Mouse (Mus musculus): ENCODE results near the gene Glipr1l3.
A peak's percentile ranks its signal among the peaks of the same experiment; 100 is the strongest.
"Not testable (repeated sequence)": the region's sequence is repeated elsewhere in the genome, so short reads cannot be mapped to it uniquely, and the experiment has no call there.

Glipr1l3 gene

GRCm38 (mm10) chr10:112159882-112160560 is at the start of gene Glipr1l3:
Glipr1l3 (minus strand) TSS chr10:112160327.
- DNase-seq (ENCODE audit: low spot score in 2 of 2): peak; percentile 8 to 72

- DNase-seq (ENCODE audit: low spot score in 2 of 2): no peak
These were observed 43.3 kb upstream of the Glipr1l3 start for GRCm38 (mm10) chr10:112203463-112203862.

GRCm38 (mm10) chr10:112193919-112194318 is 33.8 kb upstream of the Glipr1l3 start:
- DNase-seq (ENCODE audit: low spot score in 2 of 2): not testable (repeated sequence)

DNA sequence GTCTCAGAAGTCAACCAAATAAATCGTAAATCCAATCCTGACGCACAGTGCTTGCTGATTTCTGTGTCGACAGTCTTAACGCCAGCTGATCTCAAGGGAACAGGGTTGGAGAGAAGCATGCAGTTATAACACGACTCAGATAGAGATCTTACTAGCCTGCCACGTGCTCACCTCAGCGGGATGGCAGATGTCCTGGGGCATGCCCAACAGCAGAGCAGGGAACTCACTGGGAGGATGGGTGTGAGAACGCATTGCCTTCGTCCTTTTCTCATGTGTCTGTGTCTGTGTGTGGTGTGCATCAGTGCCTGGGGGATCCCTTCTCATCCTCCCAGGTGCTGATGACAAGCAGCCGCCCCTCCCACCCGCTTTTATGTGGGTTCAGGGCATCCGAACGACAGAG is 16.9 kb upstream of the Glipr1l3 start:
- DNase-seq (ENCODE audit: low spot score in 2 of 2): not testable (repeated sequence)

DNA sequence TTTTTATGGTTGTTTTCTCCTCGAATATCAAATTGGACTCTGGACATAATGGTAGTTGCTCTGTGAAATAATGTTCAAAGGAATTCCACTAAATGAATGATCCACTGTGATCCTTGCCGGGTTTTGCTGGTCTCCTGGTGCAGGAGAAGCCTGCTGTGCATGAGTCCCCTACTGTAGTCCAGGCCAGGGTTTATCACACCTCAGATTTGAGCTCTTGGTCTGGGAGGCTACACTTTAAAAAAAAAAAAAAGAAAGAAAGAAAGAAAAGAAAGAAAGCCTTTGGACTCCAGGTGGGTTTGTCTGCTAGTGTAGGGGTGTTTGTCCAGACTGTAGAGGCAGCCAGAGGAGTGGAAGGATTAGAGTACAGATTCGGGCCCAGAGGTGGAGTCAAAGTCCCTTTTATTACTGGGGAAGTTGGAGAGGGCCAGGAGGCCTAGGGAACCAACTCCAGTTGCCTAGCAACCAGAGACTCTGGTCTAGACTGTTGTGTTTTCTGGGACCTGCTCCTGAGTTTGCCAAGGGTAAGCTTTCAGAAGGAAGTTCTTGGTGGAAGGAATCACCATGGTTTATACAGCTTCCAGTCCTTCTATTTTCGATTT is 3.1 kb upstream of the Glipr1l3 start, which contains the start of gene Caps2:
Caps2 (plus strand) TSS at position 454 of the 599 bp plus-strand sequence.
- DNase-seq (ENCODE audit: low spot score in 2 of 2): no peak

DNA sequence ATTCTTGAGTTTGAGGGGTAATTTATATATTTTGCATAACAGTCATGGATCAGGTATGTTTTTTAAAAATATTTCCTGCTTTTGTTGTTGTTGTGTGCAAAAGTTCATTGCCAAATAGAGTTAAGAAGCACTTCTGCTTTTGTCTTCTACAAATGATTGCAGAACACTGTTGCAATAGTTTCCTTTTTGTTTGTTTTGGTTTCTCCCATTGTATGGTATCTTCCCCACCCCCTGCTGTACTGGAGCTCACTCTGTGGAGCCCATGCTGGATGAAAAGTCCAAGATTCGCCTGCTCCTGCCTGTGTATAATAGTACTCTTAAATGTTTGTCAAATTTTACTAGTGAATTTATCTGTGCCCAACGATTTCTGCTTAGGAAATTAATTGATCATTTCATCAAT is 20.3 kb downstream of the Glipr1l3 start:
- DNase-seq (ENCODE audit: low spot score in 2 of 2): no peak

DNA sequence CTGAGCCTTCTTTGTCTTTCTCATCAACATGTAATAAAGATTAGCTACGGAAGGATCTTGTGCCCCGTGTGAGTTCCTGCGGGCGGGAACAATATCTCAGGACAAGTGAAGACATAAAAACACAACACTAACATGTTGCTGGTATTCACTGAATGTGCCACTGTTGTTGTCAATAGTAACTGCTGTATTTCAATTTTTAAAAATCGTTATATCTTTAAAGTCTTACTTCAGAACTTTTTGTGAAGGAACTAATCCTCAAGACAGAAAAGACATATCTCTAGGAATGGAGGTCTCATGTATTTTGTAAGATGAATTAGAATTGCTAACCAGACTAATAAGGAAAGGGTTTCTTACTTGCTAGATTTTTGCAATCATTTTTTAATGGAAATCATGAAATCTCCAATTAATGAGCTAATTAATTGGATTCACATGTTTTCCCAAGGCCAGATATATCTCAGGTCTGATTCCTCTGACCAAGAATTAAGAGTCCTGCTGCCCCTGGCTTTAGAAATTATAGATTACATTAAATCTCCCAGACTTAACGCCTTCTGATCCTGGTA is 21.2 kb downstream of the Glipr1l3 start:
- DNase-seq (ENCODE audit: low spot score in 2 of 2): no peak

DNA sequence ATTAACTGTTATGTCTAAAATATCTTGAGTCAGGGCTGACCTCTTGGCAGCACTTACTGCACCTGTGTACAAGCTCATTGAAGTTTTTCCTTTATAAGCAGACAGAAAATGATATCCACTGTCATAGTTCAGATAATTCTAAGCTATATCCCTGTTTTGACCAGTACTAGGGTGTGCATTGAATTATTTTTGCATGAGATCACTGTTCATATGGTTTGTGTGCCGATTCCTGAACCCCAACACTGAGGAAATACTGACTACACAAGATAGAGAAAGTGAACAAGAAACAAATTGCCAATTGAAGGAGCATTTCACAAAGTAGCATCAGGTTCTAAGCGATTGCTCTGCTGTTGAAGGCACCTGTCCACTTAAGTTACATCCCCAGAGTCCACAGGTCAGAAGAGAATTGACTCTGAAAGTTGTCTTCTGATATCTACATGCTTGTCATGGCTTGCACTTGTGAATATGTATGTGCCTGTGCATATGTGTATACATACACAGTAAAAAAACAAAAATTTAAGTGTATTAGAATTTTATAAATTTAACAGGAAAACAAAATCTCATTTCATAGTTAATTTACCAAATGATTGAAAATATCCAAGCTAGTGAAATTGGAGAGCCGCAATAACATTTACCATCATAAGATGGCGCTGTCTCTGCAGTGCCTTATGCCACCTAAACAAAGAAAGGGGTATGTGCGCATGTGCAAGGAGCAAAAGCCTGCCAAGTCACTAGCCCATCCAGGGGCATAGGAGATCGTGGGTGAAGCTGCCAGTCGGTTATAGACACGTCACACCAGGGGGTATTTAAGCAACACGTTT is 21.9 kb downstream of the Glipr1l3 start:
- peak in 1 of 2 experiments; percentile 21 for DNase-seq (ENCODE audit: low spot score in 2 of 2)

- no peak for DNase-seq (ENCODE audit: low spot score in 2 of 2)
These were observed 27.9 kb downstream of the Glipr1l3 start for GRCm38 (mm10) chr10:112132194-112132593.

DNA sequence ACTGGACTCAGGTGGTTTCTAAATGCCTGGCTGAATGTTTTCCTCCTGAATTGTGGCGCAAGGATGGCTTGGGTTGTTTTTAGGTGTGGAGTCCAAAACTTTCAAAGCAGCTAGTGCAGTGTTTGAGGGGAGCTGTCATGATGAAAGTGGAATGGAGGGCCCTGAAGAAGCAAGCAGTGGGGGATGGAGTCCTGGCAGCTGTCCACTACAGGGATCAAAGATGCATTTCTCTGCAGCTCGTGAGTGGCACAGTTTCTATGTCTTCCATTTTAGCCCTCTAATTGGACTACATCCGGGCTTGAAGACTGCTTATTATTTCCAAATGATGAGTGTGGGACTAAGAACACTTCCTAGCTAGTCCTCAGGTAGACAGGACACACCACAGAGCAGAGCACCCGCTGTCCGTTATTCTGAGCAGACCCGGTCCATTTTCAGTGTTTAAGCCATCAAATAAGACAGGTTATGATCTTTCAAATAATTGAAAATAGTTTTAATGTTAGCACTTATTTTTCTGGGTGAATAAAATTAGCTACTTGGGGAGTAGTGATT is 32.4 kb downstream of the Glipr1l3 start:
- DNase-seq (ENCODE audit: low spot score in 2 of 2): not testable (repeated sequence)

DNA sequence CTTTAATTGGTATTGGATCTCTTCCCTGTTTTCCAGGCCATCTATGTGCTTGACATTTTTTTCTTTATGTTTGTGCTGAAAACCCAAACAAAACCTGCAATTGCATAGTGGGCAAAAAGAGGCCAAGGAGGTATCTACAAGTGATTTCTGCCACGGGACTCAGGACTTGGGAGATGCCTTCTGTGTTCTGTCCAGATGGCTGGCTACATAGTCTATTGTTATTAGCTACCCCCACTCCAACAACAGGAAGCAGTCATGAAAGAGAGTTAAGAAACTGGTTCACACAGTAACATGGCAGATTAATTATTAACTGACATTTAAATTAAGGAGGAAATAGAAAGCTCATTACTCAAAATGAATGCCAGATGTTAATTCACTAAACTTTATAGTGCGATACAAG is 35.0 kb downstream of the Glipr1l3 start:
- DNase-seq (ENCODE audit: low spot score in 2 of 2): not testable (repeated sequence)

- no peak for DNase-seq (ENCODE audit: low spot score in 2 of 2)
These were observed 49.7 kb downstream of the Glipr1l3 start for GRCm38 (mm10) chr10:112110401-112110800.

DNA sequence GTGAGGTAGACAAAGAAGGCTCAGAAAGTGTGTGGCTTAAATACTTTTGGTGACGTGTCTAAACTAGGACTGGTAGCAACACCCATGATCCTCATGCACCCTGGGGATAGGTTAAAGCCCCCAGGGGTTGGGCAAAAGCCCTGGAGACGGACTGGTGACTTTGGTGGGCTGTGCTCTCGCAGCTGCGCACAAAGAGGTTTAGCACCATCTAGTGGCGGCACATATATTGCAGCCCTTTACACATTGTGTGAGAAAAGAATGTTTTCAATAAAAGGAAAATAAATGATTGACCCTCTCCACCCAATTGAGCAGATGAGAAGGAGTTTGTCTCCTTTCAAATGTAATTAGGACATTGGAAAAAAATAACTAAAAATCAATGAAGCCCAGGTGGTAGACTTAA is 54.3 kb downstream of the Glipr1l3 start:
- DNase-seq (ENCODE audit: low spot score in 2 of 2): peak; percentile 37 to 63
